Mouse (Mus musculus) forelimb bud, embryonic 11.5 days (tissue): ENCODE results near the gene Bach2.

Experiments
- DNase-seq: peaks from one replicate; pipeline ENCODE4 v3.0.0-alpha.2; 2012; ENCODE audit warnings: low read depth, low spot score

The Bach2 gene

DNA sequence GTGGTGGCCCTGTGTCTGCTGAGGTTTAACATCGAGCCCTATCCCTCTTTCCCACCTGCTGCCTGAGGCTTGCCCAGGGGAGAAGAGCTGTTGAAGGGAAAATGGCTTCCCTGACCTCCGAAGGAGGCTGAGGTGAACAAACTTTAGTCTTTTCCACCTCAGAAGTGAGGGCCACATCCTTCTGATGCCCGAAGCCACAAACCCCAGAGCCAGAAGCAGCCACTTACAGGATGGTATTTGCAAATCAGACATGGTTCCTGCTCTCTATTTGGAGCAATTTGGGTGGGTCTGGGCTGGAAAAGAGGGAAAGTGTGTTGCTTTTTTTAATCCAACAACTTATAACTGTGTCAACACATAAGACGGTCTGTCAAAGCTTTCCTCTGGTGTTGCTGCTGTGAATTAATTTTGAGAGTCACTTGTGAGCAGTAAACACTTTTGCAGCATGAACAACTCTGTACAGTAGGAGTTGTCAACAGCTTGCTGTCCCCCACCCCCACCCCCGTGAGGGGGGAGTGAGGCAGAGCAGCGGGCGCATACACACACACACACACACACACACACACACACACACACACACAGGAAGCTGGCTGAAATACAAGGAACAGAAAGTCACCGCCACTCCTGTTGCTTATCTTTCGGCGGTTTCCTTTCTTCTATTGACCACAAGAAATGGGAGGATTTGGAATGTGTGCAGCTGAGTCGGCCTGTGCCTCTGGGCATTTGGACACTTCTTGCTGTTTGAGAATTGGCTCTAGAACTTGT, 149.1 kb downstream of the Bach2 start:
- no peak for DNase-seq

GRCm38 (mm10) chr4:32388564-32388963, 150.0 kb downstream of the Bach2 start:
- no peak for DNase-seq

GRCm38 (mm10) chr4:32389107-32389800, 150.7 kb downstream of the Bach2 start:
- DNase-seq = no peak

GRCm38 (mm10) chr4:32391260-32391659, 152.7 kb downstream of the Bach2 start:
- no peak for DNase-seq

- DNase-seq = no peak
Observed at GRCm38 (mm10) chr4:32393226-32393625, 154.6 kb downstream of the Bach2 start.

GRCm38 (mm10) chr4:32393951-32394350, 155.3 kb downstream of the Bach2 start:
- DNase-seq = no peak

GRCm38 (mm10) chr4:32394850-32395249, 156.2 kb downstream of the Bach2 start:
- DNase-seq = no peak

DNA sequence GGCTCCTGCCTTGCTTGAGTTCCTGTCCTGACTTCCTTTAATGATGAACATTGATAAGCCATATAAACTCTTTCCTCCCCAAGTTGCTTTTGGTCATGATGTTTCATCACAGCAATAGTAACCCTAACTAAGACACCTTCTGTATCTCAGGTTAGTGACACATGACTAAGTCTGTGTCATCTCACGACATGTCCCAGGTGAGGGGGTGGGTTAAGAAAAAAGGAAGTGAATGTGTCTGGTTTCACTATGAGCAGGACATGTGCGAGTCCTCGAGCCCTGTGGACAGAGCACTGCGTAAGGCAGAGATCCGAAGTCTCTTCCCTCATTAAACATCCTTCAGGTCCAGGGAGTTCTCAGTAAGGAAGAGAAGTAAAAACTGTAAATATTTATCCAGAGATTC, 162.9 kb downstream of the Bach2 start:
- no peak for DNase-seq

DNA sequence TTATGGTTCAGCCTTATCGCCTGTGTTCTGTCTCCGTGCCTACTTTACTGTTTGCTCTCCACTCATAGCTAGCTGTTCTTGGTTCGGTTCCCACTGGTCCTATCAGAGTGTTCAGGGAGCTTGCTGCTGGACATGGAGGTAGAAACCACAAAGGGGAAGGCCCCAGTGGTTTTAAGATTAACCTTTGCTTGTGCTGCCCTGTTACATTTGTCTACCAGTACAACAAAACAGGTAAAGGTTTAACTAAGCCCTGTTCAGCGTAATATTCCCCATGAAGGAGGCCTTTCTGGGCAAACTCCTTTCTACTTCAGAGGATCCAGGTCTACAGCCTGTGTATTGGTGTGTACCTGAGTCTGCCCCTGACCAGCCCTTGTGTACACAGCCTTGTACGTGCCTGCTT, 164.9 kb downstream of the Bach2 start:
- no peak for DNase-seq

DNA sequence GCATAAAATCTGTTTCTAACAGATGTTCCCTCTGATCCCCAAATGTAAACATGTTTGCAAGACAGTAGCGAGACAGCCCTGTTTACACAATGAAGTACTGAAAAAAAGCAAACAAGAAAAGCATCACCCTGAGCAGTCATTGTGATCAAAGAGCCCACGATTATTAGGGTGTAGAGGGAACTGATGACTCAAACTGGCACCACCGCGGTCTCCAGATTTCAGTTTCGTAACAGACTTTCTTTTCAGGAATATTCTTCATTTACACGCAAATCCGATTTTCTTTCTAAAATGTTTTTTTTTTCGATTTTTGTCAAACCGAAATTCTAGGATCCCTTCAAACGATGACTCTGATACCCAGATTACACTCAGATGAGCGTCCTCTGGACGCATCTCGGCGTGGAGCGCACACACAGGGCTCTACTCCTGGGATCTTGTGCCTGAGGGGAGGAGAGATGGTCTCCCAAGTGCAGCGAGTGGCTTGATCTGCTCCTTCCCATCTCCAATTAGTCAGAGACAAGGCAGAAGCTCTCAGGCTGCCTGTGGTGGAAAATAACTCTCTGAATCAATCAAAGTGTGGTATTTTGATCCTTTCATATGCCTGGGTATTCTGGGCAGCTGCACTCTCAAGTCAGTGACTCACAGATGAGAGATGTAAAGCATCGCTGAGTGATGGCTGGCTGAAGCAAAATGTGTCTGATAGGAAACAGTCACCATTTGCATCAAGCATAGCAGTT, 166.7 kb downstream of the Bach2 start:
- DNase-seq = no peak

DNA sequence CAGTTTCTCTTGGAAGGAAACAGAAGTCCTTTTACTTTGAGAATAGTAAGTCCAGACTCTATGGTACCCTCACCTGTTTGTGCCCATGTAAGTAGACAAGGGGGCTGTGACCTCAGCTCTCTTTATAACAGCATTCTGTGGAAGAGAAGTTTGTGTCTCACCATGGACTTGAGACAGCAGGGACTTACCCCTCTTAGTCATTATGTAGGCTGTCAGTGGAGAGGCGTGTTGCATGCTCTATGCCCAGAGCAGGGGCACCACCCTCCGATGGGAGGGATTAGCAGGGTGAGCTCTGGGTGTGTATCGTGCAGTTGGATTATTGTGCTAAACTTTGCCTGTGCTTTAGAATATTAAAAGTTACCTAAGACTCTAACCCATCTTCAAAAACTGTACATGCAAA, 167.4 kb downstream of the Bach2 start:
- DNase-seq = no peak

DNA sequence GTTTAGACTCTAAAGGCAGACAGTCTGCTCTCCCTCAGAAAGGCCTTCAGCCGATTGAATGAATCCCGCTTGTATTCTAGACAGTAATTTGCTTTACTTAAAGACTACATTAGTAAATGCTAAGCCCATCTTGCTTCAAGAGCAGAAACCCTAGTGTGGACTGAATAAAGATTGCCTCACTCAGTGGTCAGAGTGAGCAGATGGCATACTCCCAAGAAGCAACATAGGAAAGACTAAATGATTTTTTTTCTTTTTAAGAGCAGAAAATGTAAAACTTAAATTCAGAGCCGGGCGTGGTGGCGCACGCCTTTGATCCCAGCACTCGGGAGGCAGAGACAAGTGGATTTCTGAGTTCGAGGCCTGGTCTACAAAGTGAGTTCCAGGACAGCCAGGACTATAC, 169.9 kb downstream of the Bach2 start:
- DNase-seq = no peak

GRCm38 (mm10) chr4:32409116-32409880, 170.7 kb downstream of the Bach2 start:
- no peak for DNase-seq

- no peak for DNase-seq
Observed at GRCm38 (mm10) chr4:32413063-32413462, 174.5 kb downstream of the Bach2 start.

DNA sequence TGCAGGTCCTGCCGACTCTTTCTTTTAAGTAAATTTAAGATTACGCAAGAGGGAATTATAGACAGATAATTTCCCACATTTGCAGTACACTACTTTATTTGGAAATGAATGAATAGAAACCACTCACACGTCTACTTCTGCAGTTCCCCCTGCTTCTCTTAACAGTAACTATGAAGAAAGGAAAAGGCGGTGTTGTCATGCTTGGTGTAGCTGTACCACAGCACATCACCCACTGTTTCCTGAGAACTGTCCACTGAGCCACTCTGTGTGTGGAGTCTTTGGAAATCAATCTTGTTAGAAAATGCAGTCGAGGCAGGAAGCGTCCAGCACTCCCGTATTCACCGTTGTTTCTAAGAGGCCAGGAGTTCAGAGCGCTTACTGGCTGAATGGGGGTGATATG, 174.9 kb downstream of the Bach2 start:
- DNase-seq = no peak

DNA sequence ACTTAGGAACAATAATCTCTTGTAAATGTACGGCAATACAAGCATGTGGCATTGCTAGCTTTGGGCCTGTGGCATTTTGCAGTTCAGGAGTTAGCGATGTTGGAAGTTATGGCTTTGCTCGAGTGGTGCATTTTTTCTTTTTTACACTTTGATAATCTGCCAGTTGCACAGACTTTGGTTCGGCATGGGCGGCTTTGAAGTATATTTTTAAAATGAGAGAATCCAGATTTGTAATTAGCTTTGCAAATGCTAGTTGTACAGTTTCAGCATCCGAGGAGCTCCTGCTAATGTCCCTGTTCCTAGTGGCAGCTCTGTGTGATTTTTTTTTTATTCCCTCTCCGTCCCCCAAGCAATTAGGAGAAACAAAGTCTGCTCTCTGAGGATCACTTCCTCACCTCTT, 176.4 kb downstream of the Bach2 start:
- DNase-seq = no peak

DNA sequence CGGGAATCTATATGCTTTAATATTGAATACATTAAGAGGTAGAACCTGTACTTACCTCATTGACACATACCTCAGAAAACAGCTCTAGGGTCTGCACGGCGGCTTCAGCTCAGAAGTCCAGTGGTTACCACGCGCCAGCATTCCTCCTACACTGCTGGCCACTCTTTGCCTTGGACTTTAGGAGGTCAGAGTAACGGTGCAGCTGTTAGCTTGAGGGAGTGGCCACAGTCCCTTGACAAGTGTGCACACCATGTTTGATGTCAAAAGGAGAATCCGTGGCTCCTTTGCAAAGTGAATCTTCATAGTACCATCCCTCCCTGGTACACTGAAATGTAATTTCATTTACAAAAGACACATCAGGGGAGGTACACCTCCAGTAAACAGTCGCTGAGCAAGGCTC, 179.3 kb downstream of the Bach2 start:
- no peak for DNase-seq

DNA sequence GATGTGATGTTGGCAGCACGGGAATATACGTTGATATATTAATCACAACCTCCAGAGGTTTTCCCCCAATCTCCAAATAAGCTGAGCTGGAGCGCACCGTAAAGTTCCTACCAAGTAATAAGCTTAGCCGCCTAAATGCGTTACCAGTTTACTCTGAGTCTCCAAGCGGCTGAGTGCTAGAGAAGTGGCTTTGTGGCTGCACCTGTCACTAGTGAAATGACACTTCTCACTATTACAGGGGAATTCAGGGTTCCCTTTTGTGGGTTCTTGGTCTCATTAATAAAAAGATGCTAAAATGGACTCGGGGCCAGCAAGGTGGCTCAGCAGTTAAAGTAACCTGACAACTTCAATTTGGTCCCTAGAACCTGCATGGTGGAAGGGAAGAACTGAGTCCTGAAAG, 183.0 kb downstream of the Bach2 start:
- DNase-seq = no peak

- DNase-seq = no peak
Observed at GRCm38 (mm10) chr4:32422427-32422826, 183.8 kb downstream of the Bach2 start.

GRCm38 (mm10) chr4:32423667-32424066, 185.1 kb downstream of the Bach2 start:
- DNase-seq = no peak

GRCm38 (mm10) chr4:32424434-32424833, 185.8 kb downstream of the Bach2 start:
- DNase-seq = no peak

- DNase-seq = no peak
Observed at GRCm38 (mm10) chr4:32425060-32425459, 186.5 kb downstream of the Bach2 start.
